Mouse (Mus musculus): ENCODE data around the gene Panx2. TPM values are rescaled to one million over a fixed set of nuclear protein-coding genes. Genes with fewer than 3 reads are reported as not detected.

The Panx2 gene
- polyA plus RNA-seq, 1 experiment: not detected

DNA sequence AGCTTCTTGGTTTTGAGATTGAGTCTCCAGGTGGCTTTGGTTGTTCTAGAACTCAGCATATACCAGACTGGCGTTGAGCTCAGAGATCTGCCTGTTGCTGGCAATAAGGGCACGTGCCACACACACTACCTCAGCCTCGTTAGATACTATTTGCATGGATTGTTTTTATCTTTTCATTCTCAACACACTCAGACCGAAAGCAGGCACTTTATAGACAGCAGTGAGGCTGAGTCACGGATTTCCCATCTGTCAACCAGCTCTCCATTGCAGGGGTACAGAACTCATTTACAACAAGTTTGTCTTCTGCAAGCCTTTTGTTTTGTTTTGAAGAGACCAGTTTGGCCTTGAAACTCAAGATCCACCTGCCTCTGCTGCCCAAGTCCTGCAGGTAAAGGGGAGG is 37.9 kb downstream of the Panx2 start:
- Histone ChIP-seq H3K4me3 (ENCODE audit: insufficient read depth, poor library complexity, severe bottlenecking) (no peak overlapping the region), H3K27me3 (ENCODE audit: control insufficient read depth, insufficient read depth, insufficient read length) (no peaks in the 10 kb centered on the region), H3K79me3 (ENCODE audit: low read depth) (no peaks in the 10 kb centered on the region), H3K79me2 (ENCODE audit: control insufficient read depth, insufficient read depth) (no peaks in the 10 kb centered on the region), H3ac (ENCODE audit: control insufficient read depth, insufficient read length, low read depth) (no peak overlapping the region), H3K36me3 (ENCODE audit: control insufficient read depth, insufficient read depth) (peaks cover 85% of the 10 kb centered on the region)
- TF ChIP-seq MAX (IDR thresholded peaks at IDR 0.05): no peak
- TF ChIP-seq MYOD1 (IDR thresholded peaks at IDR 0.05; ENCODE audit: control insufficient read depth, insufficient read length, low read depth): no peak

DNA sequence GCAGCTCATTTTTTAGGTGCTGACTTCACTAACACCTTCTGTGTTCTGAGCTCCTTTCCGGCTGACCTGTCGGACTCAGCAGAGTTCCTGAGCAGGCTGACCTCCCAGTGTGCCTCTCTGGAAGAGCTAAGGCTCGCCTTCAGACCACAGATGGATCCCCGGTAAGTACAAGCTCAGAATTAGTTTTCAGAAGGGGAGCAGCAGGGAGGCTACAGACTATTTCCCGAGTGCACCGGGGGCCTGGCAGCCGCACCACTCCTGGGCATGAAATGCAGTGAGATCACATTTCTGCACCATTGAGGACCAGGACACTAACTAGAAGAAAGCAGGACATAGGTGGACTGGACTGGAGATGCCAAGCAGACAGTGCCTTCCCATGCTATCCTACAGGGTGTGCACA is 39.1 kb downstream of the Panx2 start:
- TF ChIP-seq FOSL1 (IDR thresholded peaks at IDR 0.05; ENCODE audit: insufficient read depth, low read length, poor library complexity, severe bottlenecking) (no peak), USF1 (IDR thresholded peaks at IDR 0.05; ENCODE audit: low read depth) (no peak), MYOG (IDR thresholded peaks at IDR 0.05; ENCODE audit: control insufficient read depth, extremely low read depth, insufficient read length) (no peak), CTCF (IDR thresholded peaks at IDR 0.05; ENCODE audit: control insufficient read depth, insufficient read depth, insufficient read length) (no peak), CEBPB (IDR thresholded peaks at IDR 0.05; ENCODE audit: low read depth) (no peak)

DNA sequence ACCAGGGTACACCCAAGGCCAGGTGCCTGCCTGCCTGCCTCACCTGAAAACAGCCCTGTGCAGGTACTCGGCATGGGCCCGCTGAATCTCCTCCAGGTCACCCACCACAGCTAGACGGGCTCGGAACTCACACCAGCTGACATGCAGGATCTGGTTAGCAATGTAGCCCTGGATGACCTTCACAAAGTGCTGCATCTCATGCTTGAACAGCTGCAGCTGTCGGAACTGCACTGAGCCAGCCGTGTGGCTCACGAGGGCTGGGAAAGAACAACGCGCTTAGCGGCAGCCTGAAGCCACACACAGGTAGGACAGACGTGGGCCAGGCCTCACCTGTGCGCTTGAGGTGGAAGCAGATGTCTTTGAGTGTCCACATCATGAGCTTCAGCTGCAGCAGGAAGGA is 41.3 kb downstream of the Panx2 start:
- Histone ChIP-seq H3ac (ENCODE audit: control insufficient read depth, insufficient read length, low read depth) (no peak overlapping the region), H3K36me3 (ENCODE audit: control insufficient read depth, insufficient read depth) (peaks cover 97% of the 10 kb centered on the region), H3K79me3 (ENCODE audit: low read depth) (no peaks in the 10 kb centered on the region), H3K27me3 (ENCODE audit: control insufficient read depth, insufficient read depth, insufficient read length) (no peaks in the 10 kb centered on the region), H3K4me3 (ENCODE audit: insufficient read depth, poor library complexity, severe bottlenecking) (no peak overlapping the region), H3K79me2 (ENCODE audit: control insufficient read depth, insufficient read depth) (no peaks in the 10 kb centered on the region)
- no peak for TF ChIP-seq MAX (IDR thresholded peaks at IDR 0.05)
- no peak for TF ChIP-seq FOSL1 (IDR thresholded peaks at IDR 0.05; ENCODE audit: insufficient read depth, low read length, poor library complexity, severe bottlenecking)
- TF ChIP-seq USF1 (IDR thresholded peaks at IDR 0.05; ENCODE audit: low read depth): no peak
- TF ChIP-seq CEBPB (IDR thresholded peaks at IDR 0.05; ENCODE audit: low read depth): no peak
- TF ChIP-seq MYOD1 (IDR thresholded peaks at IDR 0.05; ENCODE audit: control insufficient read depth, insufficient read length, low read depth): no peak
- TF ChIP-seq MYOG (IDR thresholded peaks at IDR 0.05; ENCODE audit: control insufficient read depth, extremely low read depth, insufficient read length): no peak
- no peak for TF ChIP-seq CTCF (IDR thresholded peaks at IDR 0.05; ENCODE audit: control insufficient read depth, insufficient read depth, insufficient read length)

More for the DNA sequence above, 39.1 kb downstream of the Panx2 start:
- no peak overlapping the region for H3ac ChIP-seq (ENCODE audit: control insufficient read depth, insufficient read length, low read depth)
- no peaks in the 10 kb centered on the region for H3K27me3 ChIP-seq (ENCODE audit: control insufficient read depth, insufficient read depth, insufficient read length)
- H3K79me3 ChIP-seq (ENCODE audit: low read depth): no peaks in the 10 kb centered on the region
- H3K79me2 ChIP-seq (ENCODE audit: control insufficient read depth, insufficient read depth): no peaks in the 10 kb centered on the region
- peaks cover 91% of the 10 kb centered on the region for H3K36me3 ChIP-seq (ENCODE audit: control insufficient read depth, insufficient read depth)
- no peak overlapping the region for H3K4me3 ChIP-seq (ENCODE audit: insufficient read depth, poor library complexity, severe bottlenecking)

DNA sequence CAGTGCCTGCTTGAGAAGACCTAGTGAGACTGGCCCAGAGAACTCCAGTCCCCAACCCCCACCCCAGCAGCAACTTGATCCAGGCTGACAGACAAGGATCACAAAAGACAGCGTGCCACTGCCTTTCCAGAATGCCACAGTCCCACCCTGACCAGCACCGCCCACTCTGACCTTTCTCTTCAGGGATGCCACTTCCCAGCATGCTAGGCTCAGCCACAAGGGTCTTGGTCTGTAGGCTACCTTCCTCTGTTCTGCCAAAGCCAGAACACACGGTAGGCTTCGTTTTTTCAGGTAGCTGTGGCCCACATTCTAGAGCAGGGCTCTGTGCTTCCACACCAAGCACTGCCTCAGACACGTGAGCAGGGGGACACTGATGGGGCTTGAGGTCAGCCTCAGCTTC is 43.1 kb downstream of the Panx2 start:
- Histone ChIP-seq H3ac (ENCODE audit: control insufficient read depth, insufficient read length, low read depth) (no peak overlapping the region), H3K27me3 (ENCODE audit: control insufficient read depth, insufficient read depth, insufficient read length) (no peaks in the 10 kb centered on the region), H3K4me3 (ENCODE audit: insufficient read depth, poor library complexity, severe bottlenecking) (no peak overlapping the region), H3K36me3 (ENCODE audit: control insufficient read depth, insufficient read depth) (peaks cover 95% of the 10 kb centered on the region), H3K79me2 (ENCODE audit: control insufficient read depth, insufficient read depth) (no peaks in the 10 kb centered on the region), H3K79me3 (ENCODE audit: low read depth) (no peaks in the 10 kb centered on the region)
- no peak for TF ChIP-seq MYOD1 (IDR thresholded peaks at IDR 0.05; ENCODE audit: control insufficient read depth, insufficient read length, low read depth)
- no peak for TF ChIP-seq MAX (IDR thresholded peaks at IDR 0.05)
- no peak for TF ChIP-seq USF1 (IDR thresholded peaks at IDR 0.05; ENCODE audit: low read depth)
- TF ChIP-seq CTCF (IDR thresholded peaks at IDR 0.05; ENCODE audit: control insufficient read depth, insufficient read depth, insufficient read length): no peak
- no peak for TF ChIP-seq FOSL1 (IDR thresholded peaks at IDR 0.05; ENCODE audit: insufficient read depth, low read length, poor library complexity, severe bottlenecking)
- no peak for TF ChIP-seq CEBPB (IDR thresholded peaks at IDR 0.05; ENCODE audit: low read depth)
- no peak for TF ChIP-seq MYOG (IDR thresholded peaks at IDR 0.05; ENCODE audit: control insufficient read depth, extremely low read depth, insufficient read length)

DNA sequence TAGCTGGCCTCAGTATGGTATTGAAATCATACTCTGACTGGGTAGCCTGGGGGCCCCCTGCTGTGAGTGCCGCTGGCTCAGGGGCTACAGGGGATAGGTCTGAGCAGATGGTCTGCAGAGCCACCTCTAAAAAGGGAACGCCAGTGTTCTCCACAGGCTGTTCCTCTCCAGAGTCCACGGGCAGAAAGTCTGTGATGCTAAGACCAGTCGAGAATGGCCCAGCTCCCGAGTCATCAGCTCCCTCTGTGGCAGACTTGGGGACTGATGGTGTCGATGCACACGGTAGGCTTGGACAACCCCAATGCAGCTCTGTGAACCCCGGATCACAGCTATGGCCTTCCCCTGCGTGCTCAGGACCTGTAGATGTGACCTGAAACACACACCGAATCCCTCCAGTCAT is 44.4 kb downstream of the Panx2 start:
- H3K36me3 ChIP-seq (ENCODE audit: control insufficient read depth, insufficient read depth): peaks cover 96% of the 10 kb centered on the region
- no peak overlapping the region for H3K4me3 ChIP-seq (ENCODE audit: insufficient read depth, poor library complexity, severe bottlenecking)
- TF ChIP-seq CTCF (IDR thresholded peaks at IDR 0.05; ENCODE audit: control insufficient read depth, insufficient read depth, insufficient read length): no peak
- TF ChIP-seq MYOD1 (IDR thresholded peaks at IDR 0.05; ENCODE audit: control insufficient read depth, insufficient read length, low read depth): no peak
- no peak for TF ChIP-seq MAX (IDR thresholded peaks at IDR 0.05)
- TF ChIP-seq USF1 (IDR thresholded peaks at IDR 0.05; ENCODE audit: low read depth): no peak
- TF ChIP-seq CEBPB (IDR thresholded peaks at IDR 0.05; ENCODE audit: low read depth): no peak
- no peak for TF ChIP-seq MYOG (IDR thresholded peaks at IDR 0.05; ENCODE audit: control insufficient read depth, extremely low read depth, insufficient read length)
- no peak for TF ChIP-seq FOSL1 (IDR thresholded peaks at IDR 0.05; ENCODE audit: insufficient read depth, low read length, poor library complexity, severe bottlenecking)
- no peaks in the 10 kb centered on the region for H3K27me3 ChIP-seq (ENCODE audit: control insufficient read depth, insufficient read depth, insufficient read length)
- H3K79me2 ChIP-seq (ENCODE audit: control insufficient read depth, insufficient read depth): no peaks in the 10 kb centered on the region
- H3ac ChIP-seq (ENCODE audit: control insufficient read depth, insufficient read length, low read depth): no peak overlapping the region
- H3K79me3 ChIP-seq (ENCODE audit: low read depth): no peaks in the 10 kb centered on the region

DNA sequence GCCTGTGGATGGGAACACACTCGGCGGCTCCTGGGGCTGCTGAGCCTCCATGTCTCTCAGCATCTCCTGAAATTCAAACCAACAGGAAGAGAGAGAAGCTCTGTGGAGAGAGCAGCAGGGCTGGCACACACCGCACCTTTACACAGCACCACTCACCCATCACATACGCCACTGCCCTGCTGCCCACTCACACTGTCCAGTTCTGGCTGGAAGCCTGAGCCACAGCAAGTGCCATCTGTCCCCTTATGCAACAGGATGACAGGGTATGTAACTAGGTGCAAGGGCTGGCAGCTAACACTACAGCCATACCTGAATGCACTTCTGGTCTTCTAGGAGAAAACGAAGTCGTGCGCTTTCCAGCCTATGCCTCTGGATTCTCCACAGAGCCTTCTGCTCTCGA is 44.9 kb downstream of the Panx2 start:
- TF ChIP-seq MAX (IDR thresholded peaks at IDR 0.05) (no peak), FOSL1 (IDR thresholded peaks at IDR 0.05; ENCODE audit: insufficient read depth, low read length, poor library complexity, severe bottlenecking) (no peak), USF1 (IDR thresholded peaks at IDR 0.05; ENCODE audit: low read depth) (no peak), MYOD1 (IDR thresholded peaks at IDR 0.05; ENCODE audit: control insufficient read depth, insufficient read length, low read depth) (no peak), CEBPB (IDR thresholded peaks at IDR 0.05; ENCODE audit: low read depth) (no peak), MYOG (IDR thresholded peaks at IDR 0.05; ENCODE audit: control insufficient read depth, extremely low read depth, insufficient read length) (no peak), CTCF (IDR thresholded peaks at IDR 0.05; ENCODE audit: control insufficient read depth, insufficient read depth, insufficient read length) (no peak)
- no peak overlapping the region for H3K4me3 ChIP-seq (ENCODE audit: insufficient read depth, poor library complexity, severe bottlenecking)
- H3K27me3 ChIP-seq (ENCODE audit: control insufficient read depth, insufficient read depth, insufficient read length): no peaks in the 10 kb centered on the region
- H3K36me3 ChIP-seq (ENCODE audit: control insufficient read depth, insufficient read depth): peaks cover 96% of the 10 kb centered on the region
- no peaks in the 10 kb centered on the region for H3K79me3 ChIP-seq (ENCODE audit: low read depth)
- H3ac ChIP-seq (ENCODE audit: control insufficient read depth, insufficient read length, low read depth): no peak overlapping the region
- H3K79me2 ChIP-seq (ENCODE audit: control insufficient read depth, insufficient read depth): no peaks in the 10 kb centered on the region
